Mouse (Mus musculus) frontal cortex, postnatal 10 days (tissue): ENCODE measurements around the gene Dagla.

Experiments
- DNase-seq, 2 experiments: peaks; one replicate each; pipeline ENCODE4 v3.0.0; 2022; ENCODE audit warnings: low spot score in 2 of 2, mixed read lengths in 1 of 2

The Dagla gene

GRCm38 (mm10) chr19:10239975-10240653 lies 64.6 kb downstream of the Dagla start:
- no peak for DNase-seq

- DNase-seq = no peak
Observed at GRCm38 (mm10) chr19:10239419-10239818, 65.3 kb downstream of the Dagla start.

GRCm38 (mm10) chr19:10238477-10238876 lies 66.2 kb downstream of the Dagla start:
- no peak for DNase-seq

- no peak for DNase-seq
Observed at GRCm38 (mm10) chr19:10235784-10236565, 68.7 kb downstream of the Dagla start.

GRCm38 (mm10) chr19:10232327-10233017 lies 72.2 kb downstream of the Dagla start:
- no peak for DNase-seq

- no peak for DNase-seq
Observed at GRCm38 (mm10) chr19:10231871-10232270, 72.8 kb downstream of the Dagla start.

- no peak for DNase-seq
Observed at GRCm38 (mm10) chr19:10231016-10231415, 73.7 kb downstream of the Dagla start.

- no peak for DNase-seq
Observed at GRCm38 (mm10) chr19:10225767-10226166, 78.9 kb downstream of the Dagla start.

- DNase-seq = no peak
Observed at GRCm38 (mm10) chr19:10224637-10225453, 79.8 kb downstream of the Dagla start.

- DNase-seq = no peak
Observed at GRCm38 (mm10) chr19:10223561-10223960, 81.1 kb downstream of the Dagla start.

GRCm38 (mm10) chr19:10222656-10223055 lies 82.0 kb downstream of the Dagla start:
- DNase-seq = no peak

- no peak for DNase-seq
Observed at GRCm38 (mm10) chr19:10221585-10221984, 83.1 kb downstream of the Dagla start.

GRCm38 (mm10) chr19:10219593-10219992 lies 85.1 kb downstream of the Dagla start:
- no peak for DNase-seq

GRCm38 (mm10) chr19:10219108-10219507 lies 85.6 kb downstream of the Dagla start:
- DNase-seq = no peak

- DNase-seq = no peak
Observed at GRCm38 (mm10) chr19:10216101-10216500, 88.6 kb downstream of the Dagla start.

- no peak for DNase-seq
Observed at GRCm38 (mm10) chr19:10213796-10214471, 90.7 kb downstream of the Dagla start.

GRCm38 (mm10) chr19:10210885-10211284 lies 93.8 kb downstream of the Dagla start:
- no peak for DNase-seq

- DNase-seq = no peak
Observed at GRCm38 (mm10) chr19:10208851-10209250, 95.8 kb downstream of the Dagla start.

GRCm38 (mm10) chr19:10205051-10205450 lies 99.6 kb downstream of the Dagla start:
- no peak for DNase-seq

- no peak for DNase-seq
Observed at GRCm38 (mm10) chr19:10204616-10205001, 100.1 kb downstream of the Dagla start.
